In genomic region chr2:173119023-173119944, GRCm38 (mm10) we compare ENCODE assay signal across 17 mouse cellular contexts. TPM values are rescaled to one million over a fixed set of nuclear protein-coding genes. Genes with fewer than 3 reads are reported as not detected.
A peak's percentile ranks its signal among the peaks of the same experiment; 100 is the strongest.
DNase-seq lines count a peak whose midpoint lies in the region; ATAC-seq and TF ChIP-seq lines count a peak whose summit lies in the region.
"Had no signal": no experiment of that assay in that cellular context is flagged by ENCODE, and none has a peak within 500 bp of the region (broad histone marks: within the 10 kb centered on the region; RNA-seq: fewer than 3 reads in every experiment).

Gene Ctcfl, minus strand, starts transcription at chr2:173119525.

- no peak within 1 kb of the TSS for H3K27ac ChIP-seq in heart, embryonic 12.5 days (ENCODE audit: poor library complexity, severe bottlenecking)
- H3K27ac ChIP-seq in heart, adult 2 months = no peak within 1 kb of the TSS
- H3K27ac ChIP-seq in liver, embryonic 16.5 days (ENCODE audit: low read length) = peak within 1 kb of the TSS; percentile 71
- H3K27ac ChIP-seq: embryonic facial prominence, embryonic 13.5 days; forebrain, embryonic 15.5 days; heart, embryonic 15.5 days; hindbrain, embryonic 14.5 days; limb, embryonic 12.5 days had no signal

- H3K9me3 ChIP-seq in heart, embryonic 12.5 days (replicated peaks) = 0 out of 2 replicates have a peak, but pooled peaks cover 3% of the 10 kb centered on the region
- H3K9me3 ChIP-seq in E14TG2a.4 (ENCODE audit: low read length) = no peaks in the 10 kb centered on the region
- peaks cover 13% of the 10 kb centered on the region for H3K9me3 ChIP-seq in erythroblast, embryonic 14.5 days (ENCODE audit: control insufficient read depth, low read length)
- H3K9me3 ChIP-seq in liver, embryonic 16.5 days (replicated peaks; ENCODE audit: control insufficient read depth, low read length) = no peaks in the 10 kb centered on the region
- H3K9me3 ChIP-seq: forebrain, embryonic 15.5 days; heart, embryonic 15.5 days had no signal

- H3K9ac ChIP-seq in heart, embryonic 12.5 days = no peak within 1 kb of the TSS
- H3K9ac ChIP-seq in heart, adult 2 months (ENCODE audit: low read depth, low read length) = no peak within 1 kb of the TSS
- peak within 1 kb of the TSS; percentile 6; the same call in 1 of the 2 replicates for H3K9ac ChIP-seq in liver, embryonic 16.5 days (ENCODE audit: low read depth, low read length)
- H3K9ac ChIP-seq: embryonic facial prominence, embryonic 13.5 days; forebrain, embryonic 15.5 days; heart, embryonic 15.5 days; hindbrain, embryonic 14.5 days; limb, embryonic 12.5 days had no signal

- no peaks in the 10 kb centered on the region for H3K79me2 ChIP-seq in heart, adult 2 months (replicated peaks; ENCODE audit: control insufficient read depth, insufficient read depth, low read length)

- intact Hi-C loops in heart, adult 2 months (cut with DNase I) = no loop called here

- H3K4me3 ChIP-seq in heart, embryonic 12.5 days = no peak within 1 kb of the TSS
- H3K4me3 ChIP-seq in heart, adult 2 months = no peak within 1 kb of the TSS
- H3K4me3 ChIP-seq in E14TG2a.4 (replicated peaks; ENCODE audit: low read length) = peak within 1 kb of the TSS; percentile 45
- peak within 1 kb of the TSS; percentile 22 for H3K4me3 ChIP-seq in erythroblast, embryonic 14.5 days (replicated peaks)
- peak within 1 kb of the TSS; percentile 14; the same call in 1 of the 2 replicates for H3K4me3 ChIP-seq in liver, embryonic 16.5 days (ENCODE audit: low read depth, low read length)
- H3K4me3 ChIP-seq: embryonic facial prominence, embryonic 13.5 days; forebrain, embryonic 15.5 days; heart, embryonic 15.5 days; limb, embryonic 12.5 days had no signal

- DNase-seq in heart, adult 2 months = no peak
- no peak for DNase-seq in cerebellum, postnatal 10 days
- DNase-seq in urinary bladder, postnatal 14 days (ENCODE audit: low spot score) = no peak
- DNase-seq: cerebellum, adult 18-20 months; gastrocnemius, postnatal 10 days; kidney, postnatal 14 days had no signal

- TF ChIP-seq EP300 in heart, adult 2 months (IDR thresholded peaks at IDR 0.05; ENCODE audit: insufficient read depth, low read depth, low read length) = no peak

- no peaks in the 10 kb centered on the region for H3K27me3 ChIP-seq in heart, embryonic 12.5 days (replicated peaks)
- no peaks in the 10 kb centered on the region for H3K27me3 ChIP-seq in heart, adult 2 months (ENCODE audit: control insufficient read depth, insufficient read depth, low read length)
- peaks cover 43% of the 10 kb centered on the region for H3K27me3 ChIP-seq in E14TG2a.4 (ENCODE audit: insufficient read depth, low read length)
- peaks cover 4% of the 10 kb centered on the region; the same call in 1 of the 2 replicates for H3K27me3 ChIP-seq in erythroblast, embryonic 14.5 days (ENCODE audit: control insufficient read depth)
- H3K27me3 ChIP-seq in liver, embryonic 16.5 days (ENCODE audit: control insufficient read depth, insufficient read depth, low read depth, low read length) = no peaks in the 10 kb centered on the region; the same call in 1 of the 2 replicates
- H3K27me3 ChIP-seq: embryonic facial prominence, embryonic 13.5 days; forebrain, embryonic 15.5 days; heart, embryonic 15.5 days had no signal

- no peaks in the 10 kb centered on the region for H3K36me3 ChIP-seq in heart, embryonic 12.5 days
- H3K36me3 ChIP-seq in heart, adult 2 months (ENCODE audit: control insufficient read depth, insufficient read depth, low read length) = no peaks in the 10 kb centered on the region
- no peaks in the 10 kb centered on the region for H3K36me3 ChIP-seq in E14TG2a.4 (ENCODE audit: insufficient read depth, low read length)
- H3K36me3 ChIP-seq in erythroblast, embryonic 14.5 days (ENCODE audit: control insufficient read depth) = no peaks in the 10 kb centered on the region
- no peaks in the 10 kb centered on the region for H3K36me3 ChIP-seq in liver, embryonic 16.5 days (ENCODE audit: control insufficient read depth, insufficient read depth)
- H3K36me3 ChIP-seq: embryonic facial prominence, embryonic 13.5 days; forebrain, embryonic 15.5 days; heart, embryonic 15.5 days; limb, embryonic 12.5 days had no signal

- H3K4me1 ChIP-seq in heart, embryonic 12.5 days (replicated peaks) = no peaks in the 10 kb centered on the region
- no peaks in the 10 kb centered on the region for H3K4me1 ChIP-seq in heart, adult 2 months (ENCODE audit: control insufficient read depth, insufficient read depth, low read length)
- peaks cover 24% of the 10 kb centered on the region; the same call in 1 of the 2 replicates for H3K4me1 ChIP-seq in E14TG2a.4 (replicated peaks; ENCODE audit: low read depth, low read length)
- H3K4me1 ChIP-seq in erythroblast, embryonic 14.5 days (ENCODE audit: control insufficient read depth) = peaks cover 30% of the 10 kb centered on the region
- peaks cover 12% of the 10 kb centered on the region for H3K4me1 ChIP-seq in liver, embryonic 16.5 days (ENCODE audit: control insufficient read depth, low read depth, low read length)
- H3K4me1 ChIP-seq: forebrain, embryonic 15.5 days; heart, embryonic 15.5 days had no signal

- no peak for TF ChIP-seq CTCF in heart, adult 2 months (IDR thresholded peaks at IDR 0.05)
- TF ChIP-seq CTCF in E14TG2a.4 (conservative IDR thresholded peaks at IDR 0.05; ENCODE audit: low read length) = no peak; the same call in 1 of the 2 replicates

- no peak for TF ChIP-seq POLR2A in heart, adult 2 months (IDR thresholded peaks at IDR 0.05; ENCODE audit: insufficient read depth, low read depth, low read length)

- ATAC-seq in heart, embryonic 12.5 days (ENCODE audit: insufficient number of reproducible peaks, low FRiP score) = 0 out of 2 replicates have a peak, but pooled peaks have one; percentile 11
- peak; percentile 71 for ATAC-seq in liver, embryonic 16.5 days (ENCODE audit: low read depth)
- ATAC-seq in frontal cortex, adult (ENCODE audit: low TSS enrichment) = no peak
- ATAC-seq: forebrain, embryonic 15.5 days had no signal

- WGBS in heart, embryonic 12.5 days = 81% methylated on average over 35 of the region's 35 CpGs
- 84% methylated on average over 35 of the region's 35 CpGs for WGBS in heart, adult 2 months
- WGBS in liver, embryonic 16.5 days (ENCODE audit: insufficient replicate concordance) = 76% methylated on average over 35 of the region's 35 CpGs

- no peak within 1 kb of the TSS for H3K4me2 ChIP-seq in heart, embryonic 12.5 days
- H3K4me2 ChIP-seq in liver, embryonic 16.5 days (ENCODE audit: low read depth, low read length) = peak within 1 kb of the TSS; percentile 22
- H3K4me2 ChIP-seq: embryonic facial prominence, embryonic 13.5 days; forebrain, embryonic 15.5 days; heart, embryonic 15.5 days; hindbrain, embryonic 14.5 days; limb, embryonic 12.5 days had no signal

RNA-seq across cellular contexts. Expression of gene Ctcfl, which starts in this region (rescaled TPM):
- polyA plus RNA-seq in heart, embryonic 12.5 days (2016; fragmentation: Nextera tagmentation; extraction: Ambion mirVana) = 0.70 and 0.86 TPM in 2 replicates
- under 1 TPM; 0.08 to 0.11 TPM for total RNA-seq in heart, adult 2 months (2021)
- 0.06 TPM in 1 of 2 replicates, not detected in the other for polyA plus RNA-seq in heart, adult 2 months (2012; rRNA removed)
- polyA plus RNA-seq in erythroblast, embryonic 14.5 days (2012) = not detected in 2 replicates
- polyA plus RNA-seq in liver, embryonic 16.5 days (2015; fragmentation: Nextera tagmentation; extraction: Ambion mirVana) = 0.05 and 0.06 TPM in 2 replicates
- total RNA-seq: gastrocnemius, postnatal 10 days; layer of hippocampus, postnatal 14 days had no signal

Comparison
In these comparisons a context has a peak if more than half of its experiments do, and no peak if none do; other contexts are left out.
1. Peak in ATAC-seq in heart, embryonic 12.5 days; RNA of the gene not detected or under 1 TPM.
2. Peak in ATAC-seq, H3K4me3 ChIP-seq, H3K27ac ChIP-seq, H3K9ac ChIP-seq and H3K4me2 ChIP-seq in liver, embryonic 16.5 days; RNA of the gene not detected or under 1 TPM.
3. H3K4me3 ChIP-seq: peak in E14TG2a.4 (single experiment) and erythroblast, embryonic 14.5 days (single experiment); none in heart, embryonic 12.5 days (single experiment) and heart, adult 2 months (single experiment).